16 mouse cellular contexts compared by ENCODE assay signal in the genomic region with DNA sequence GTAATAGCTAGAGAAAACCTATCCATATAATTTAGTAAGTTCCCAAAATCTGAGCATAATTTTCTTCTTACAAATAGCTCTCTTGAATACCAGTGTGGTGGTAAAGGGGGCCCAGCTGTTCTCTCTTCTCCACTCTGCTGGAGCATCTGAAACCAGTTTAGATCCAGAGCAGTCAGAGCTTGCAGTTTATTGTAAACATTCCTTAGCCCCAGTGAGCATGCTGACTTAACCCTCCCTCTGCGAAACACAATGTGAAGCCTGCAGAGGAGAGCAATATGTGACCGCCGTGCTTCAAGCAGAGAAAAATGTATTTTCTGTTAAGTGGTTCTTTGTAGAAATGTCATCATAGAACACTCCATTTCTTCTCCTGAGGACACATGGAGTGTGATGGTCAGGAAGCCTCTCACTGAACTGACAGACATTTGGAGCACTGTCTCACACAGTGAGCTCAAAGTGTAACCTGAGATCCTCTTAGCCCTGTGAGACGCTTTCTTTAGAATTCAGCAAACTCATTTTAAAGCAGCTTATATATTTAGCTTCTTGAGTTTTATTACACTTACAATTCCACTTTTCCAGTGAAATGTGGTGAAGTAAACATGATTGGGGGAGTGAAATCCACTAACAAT.
DNase-seq lines count a peak whose midpoint lies in the region; ATAC-seq and TF ChIP-seq lines count a peak whose summit lies in the region.
"Had no signal": no experiment of that assay in that cellular context is flagged by ENCODE, and none has a peak within 500 bp of the region (broad histone marks: within the 10 kb centered on the region; RNA-seq: fewer than 3 reads in every experiment).

No protein-coding gene starts in this region.

- no peak overlapping the region for H3K4me2 ChIP-seq in intestine, embryonic 14.5 days (ENCODE audit: low read length)
- no peak overlapping the region for H3K4me2 ChIP-seq in intestine, postnatal 0 days (replicated peaks; ENCODE audit: low read depth)
- H3K4me2 ChIP-seq in embryonic facial prominence, embryonic 11.5 days (ENCODE audit: low read depth, low read length), result no peak overlapping the region
- peak overlapping the region; percentile 43 for H3K4me2 ChIP-seq in limb, embryonic 13.5 days (replicated peaks)
- H3K4me2 ChIP-seq: heart, embryonic 15.5 days; hindbrain, embryonic 15.5 days had no signal

- no peaks in the 10 kb centered on the region for H3K4me1 ChIP-seq in intestine, embryonic 14.5 days (replicated peaks; ENCODE audit: control insufficient read depth, insufficient read depth, low read length)
- no peaks in the 10 kb centered on the region for H3K4me1 ChIP-seq in intestine, postnatal 0 days (replicated peaks; ENCODE audit: control insufficient read depth, insufficient read depth, low read length)
- H3K4me1 ChIP-seq in embryonic facial prominence, embryonic 11.5 days (ENCODE audit: control insufficient read depth, insufficient read depth, low read length), result no peaks in the 10 kb centered on the region
- H3K4me1 ChIP-seq in limb, embryonic 13.5 days, result peaks cover 8% of the 10 kb centered on the region
- H3K4me1 ChIP-seq: heart, embryonic 15.5 days; hindbrain, embryonic 15.5 days had no signal

- no peak overlapping the region for H3K9ac ChIP-seq in intestine, embryonic 14.5 days (ENCODE audit: low read length)
- no peak overlapping the region for H3K9ac ChIP-seq in intestine, postnatal 0 days (ENCODE audit: low read depth, low read length)
- H3K9ac ChIP-seq in embryonic facial prominence, embryonic 11.5 days (replicated peaks; ENCODE audit: low read length), result no peak overlapping the region
- no peak overlapping the region for H3K9ac ChIP-seq in limb, embryonic 13.5 days
- H3K9ac ChIP-seq: heart, embryonic 15.5 days; hindbrain, embryonic 15.5 days; liver, postnatal 0 days had no signal

- H3K4me3 ChIP-seq in intestine, embryonic 14.5 days (ENCODE audit: low read depth, low read length), result no peak overlapping the region
- H3K4me3 ChIP-seq in intestine, postnatal 0 days (ENCODE audit: low read depth, low read length), result no peak overlapping the region
- H3K4me3 ChIP-seq in embryonic facial prominence, embryonic 11.5 days (ENCODE audit: low read depth, low read length), result no peak overlapping the region
- H3K4me3 ChIP-seq in limb, embryonic 13.5 days, result no peak overlapping the region
- H3K4me3 ChIP-seq: erythroblast, embryonic 14.5 days; heart, embryonic 15.5 days; hindbrain, embryonic 15.5 days had no signal

- H3K27me3 ChIP-seq in intestine, embryonic 14.5 days (replicated peaks; ENCODE audit: control insufficient read depth, insufficient read depth, low read length), result no peaks in the 10 kb centered on the region
- no peaks in the 10 kb centered on the region for H3K27me3 ChIP-seq in intestine, postnatal 0 days (replicated peaks; ENCODE audit: control insufficient read depth, insufficient read depth, low read length)
- H3K27me3 ChIP-seq in embryonic facial prominence, embryonic 11.5 days (ENCODE audit: control insufficient read depth, insufficient read depth, low read length), result no peaks in the 10 kb centered on the region
- no peaks in the 10 kb centered on the region for H3K27me3 ChIP-seq in limb, embryonic 13.5 days
- H3K27me3 ChIP-seq: heart, embryonic 15.5 days; hindbrain, embryonic 15.5 days had no signal

- H3K9me3 ChIP-seq in intestine, embryonic 14.5 days (ENCODE audit: control insufficient read depth, low read length), result no peaks in the 10 kb centered on the region
- no peaks in the 10 kb centered on the region for H3K9me3 ChIP-seq in intestine, postnatal 0 days (ENCODE audit: control insufficient read depth)
- no peaks in the 10 kb centered on the region for H3K9me3 ChIP-seq in embryonic facial prominence, embryonic 11.5 days (replicated peaks; ENCODE audit: control insufficient read depth, low read length)
- H3K9me3 ChIP-seq in limb, embryonic 13.5 days, result no peaks in the 10 kb centered on the region
- H3K9me3 ChIP-seq: heart, embryonic 15.5 days; hindbrain, embryonic 15.5 days had no signal

- TF ChIP-seq CTCF in intestine, postnatal 0 days (IDR thresholded peaks at IDR 0.05; ENCODE audit: low read depth), result no peak

- WGBS in intestine, embryonic 14.5 days, result 21% methylated on average over 4 of the region's 4 CpGs
- WGBS in intestine, postnatal 0 days, result 43% methylated on average over 4 of the region's 4 CpGs
- 6% methylated on average over 4 of the region's 4 CpGs for WGBS in embryonic facial prominence, embryonic 11.5 days
- WGBS in limb, embryonic 13.5 days, result 6% methylated on average over 4 of the region's 4 CpGs

- no peak for ATAC-seq in intestine, embryonic 14.5 days (replicated peaks; ENCODE audit: low FRiP score, low TSS enrichment, low read depth)
- ATAC-seq in intestine, postnatal 0 days, result no peak
- peak; percentile 72; the same call in 1 of the 2 replicates for ATAC-seq in embryonic facial prominence, embryonic 11.5 days (replicated peaks; ENCODE audit: insufficient number of reproducible peaks, low FRiP score, low TSS enrichment, low read depth)
- peak; percentile 84 for ATAC-seq in limb, embryonic 13.5 days (ENCODE audit: low FRiP score, low read depth)
- ATAC-seq: liver, postnatal 0 days had no signal

- no peak for DNase-seq in intestine, embryonic 14.5 days (ENCODE audit: low spot score)
- peak; percentile 68 for DNase-seq in embryo, embryonic 10 days (ENCODE audit: low spot score)
- peak; percentile 86 for DNase-seq in embryonic facial prominence, embryonic 11.5 days (ENCODE audit: low spot score)
- no peak for DNase-seq in spleen, postnatal 10 days (ENCODE audit: low spot score in 2 of 2)
- DNase-seq in T-cell, adult 2 months (ENCODE audit: low spot score), result no peak
- DNase-seq: adrenal gland, postnatal 10 days; cerebellum, postnatal 10 days; kidney, postnatal 10 days; liver, postnatal 0 days; midbrain, embryonic 14.5 days; thymus, postnatal 4 days had no signal

- H3K27ac ChIP-seq in intestine, embryonic 14.5 days (ENCODE audit: low read depth), result peak overlapping the region; percentile 43
- no peak overlapping the region for H3K27ac ChIP-seq in intestine, postnatal 0 days (ENCODE audit: low read depth, low read length)
- no peak overlapping the region; the same call in 1 of the 2 replicates for H3K27ac ChIP-seq in embryonic facial prominence, embryonic 11.5 days (replicated peaks; ENCODE audit: low read depth, low read length)
- H3K27ac ChIP-seq in limb, embryonic 13.5 days, result 0 out of 2 replicates have a peak overlapping the region, but pooled peaks have one; percentile 33
- H3K27ac ChIP-seq: heart, embryonic 15.5 days; hindbrain, embryonic 15.5 days had no signal

- no peaks in the 10 kb centered on the region for H3K36me3 ChIP-seq in intestine, embryonic 14.5 days (ENCODE audit: control insufficient read depth, insufficient read depth, low read length)
- H3K36me3 ChIP-seq in intestine, postnatal 0 days (ENCODE audit: control insufficient read depth, insufficient read depth), result no peaks in the 10 kb centered on the region
- no peaks in the 10 kb centered on the region for H3K36me3 ChIP-seq in embryonic facial prominence, embryonic 11.5 days (replicated peaks; ENCODE audit: control insufficient read depth, insufficient read depth, low read depth, low read length)
- H3K36me3 ChIP-seq in limb, embryonic 13.5 days, result no peaks in the 10 kb centered on the region
- H3K36me3 ChIP-seq: heart, embryonic 15.5 days; hindbrain, embryonic 15.5 days had no signal

Comparison
In these comparisons a context has a peak if more than half of its experiments do, and no peak if none do; other contexts are left out.
1. H3K27ac ChIP-seq: peak in intestine, embryonic 14.5 days (single experiment) and limb, embryonic 13.5 days (single experiment); none in intestine, postnatal 0 days (single experiment) and embryonic facial prominence, embryonic 11.5 days (single experiment).
2. ATAC-seq: peak in embryonic facial prominence, embryonic 11.5 days (single experiment) and limb, embryonic 13.5 days (single experiment); none in intestine, embryonic 14.5 days (single experiment) and intestine, postnatal 0 days (single experiment).
3. DNase-seq: peak in embryo, embryonic 10 days (single experiment) and embryonic facial prominence, embryonic 11.5 days (single experiment); none in intestine, embryonic 14.5 days (single experiment), spleen, postnatal 10 days (0 of 2) and T-cell, adult 2 months (single experiment).